Mouse (Mus musculus) limb, embryonic 12.5 days (tissue): Measurements from ENCODE around the gene Ptpra. TPM values are rescaled to one million over a fixed set of nuclear protein-coding genes. Genes with fewer than 3 reads are reported as not detected.

Experiments
- ATAC-seq: fragments of 200-750 bp; cut with Nextera tagmentation; 2 replicates; pipeline ENCODE4 v1.8.0; 2017; ENCODE audit warnings: low read depth, moderate TSS enrichment; ENCODE audit not compliant: insufficient number of reproducible peaks, insufficient read depth, low FRiP score, low TSS enrichment
- H3K27ac ChIP-seq: fragments of 300-500 bp; sonication (generic); 2 replicates; pipeline ENCODE4 v1.5.1; 2016; ENCODE audit warnings: mild to moderate bottlenecking, moderate library complexity
- H3K27me3 ChIP-seq: fragments of 300-500 bp; sonication (generic); 2 replicates; pipeline ENCODE4 v1.6.1; 2016; ENCODE audit warnings: mild to moderate bottlenecking, moderate library complexity
- H3K36me3 ChIP-seq: fragments of 300-500 bp; sonication (generic); 2 replicates; pipeline ENCODE4 v1.6.1; 2016; ENCODE audit warnings: mild to moderate bottlenecking, moderate library complexity
- H3K4me1 ChIP-seq: fragments of 300-500 bp; sonication (generic); replicated peaks from 2 replicates; pipeline ENCODE4 v1.6.1; 2016
- H3K4me2 ChIP-seq: fragments of 300-500 bp; sonication (generic); 2 replicates; pipeline ENCODE4 v1.6.1; 2016; ENCODE audit warnings: mild to moderate bottlenecking, moderate library complexity
- H3K4me3 ChIP-seq: fragments of 300-500 bp; sonication (generic); replicated peaks from 2 replicates; pipeline ENCODE4 v1.5.1; 2016; ENCODE audit warnings: mild to moderate bottlenecking
- H3K9ac ChIP-seq: fragments of 300-500 bp; sonication (generic); replicated peaks from 2 replicates; pipeline ENCODE4 v1.6.1; 2016; ENCODE audit warnings: mild to moderate bottlenecking, moderate library complexity
- H3K9me3 ChIP-seq: fragments of 300-500 bp; sonication (generic); 2 replicates; pipeline ENCODE4 v1.6.1; 2016; ENCODE audit warnings: mild to moderate bottlenecking, moderate library complexity
- WGBS: fragments of 180-500 bp; shearing (Covaris S2); methylation state at CpG from one replicate; pipeline ENCODE4 v1.1.7; 2016; 5-methylcytosine and 5-hydroxymethylcytosine counted together
- polyA plus RNA-seq: library from polyadenylated mRNA; unstranded; fragments of >200 nt; fragmentation: Nextera tagmentation; extraction: Ambion mirVana; gene quantifications from 2 replicates; pipeline ENCODE4 v1.2.1, GENCODE M21; 2016

Gene Ptpra
- polyA plus RNA-seq, 1 experiment from 2014 or later: 108 TPM

- no peak overlapping the region for H3K27ac ChIP-seq
- no peaks in the 10 kb centered on the region for H3K9me3 ChIP-seq
- H3K36me3 ChIP-seq: no peaks in the 10 kb centered on the region
- H3K9ac ChIP-seq: no peak overlapping the region
- no peaks in the 10 kb centered on the region for H3K27me3 ChIP-seq
- no peak overlapping the region for H3K4me3 ChIP-seq
- no peaks in the 10 kb centered on the region; the same call in 1 of the 2 replicates for H3K4me1 ChIP-seq
- no peak overlapping the region for H3K4me2 ChIP-seq
- no peak for ATAC-seq
- 73% methylated on average over 15 of the region's 15 CpGs for WGBS
Observed at GRCm38 (mm10) chr2:130461287-130462071, 11.4 kb downstream of the Ptpra start.

DNA sequence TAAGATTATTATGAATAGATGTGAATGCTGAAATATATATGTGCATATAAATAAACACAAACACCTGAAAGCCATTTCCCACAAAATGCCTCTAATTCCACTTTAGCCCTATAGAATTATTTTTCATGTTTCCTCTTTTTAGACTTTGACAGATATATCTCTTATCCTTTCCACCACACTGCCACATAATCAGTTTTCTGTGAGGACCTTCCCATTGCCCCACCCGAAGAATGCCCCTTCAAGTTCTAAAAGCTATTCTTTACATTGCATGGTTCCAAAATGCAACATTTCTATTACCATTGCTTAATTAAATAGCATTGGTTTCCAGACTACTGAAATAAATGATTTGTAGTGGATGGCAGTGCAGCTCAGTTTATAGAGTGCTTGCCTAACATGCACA is 16.4 kb downstream of the Ptpra start:
- no peak for ATAC-seq
- Histone ChIP-seq H3K9ac (no peak overlapping the region), H3K4me1 (no peaks in the 10 kb centered on the region; the same call in 1 of the 2 replicates), H3K9me3 (no peaks in the 10 kb centered on the region), H3K4me3 (no peak overlapping the region), H3K27me3 (no peaks in the 10 kb centered on the region), H3K27ac (no peak overlapping the region), H3K4me2 (no peak overlapping the region), H3K36me3 (no peaks in the 10 kb centered on the region)
- WGBS: 91% methylated on average over 1 of the region's 1 CpGs

DNA sequence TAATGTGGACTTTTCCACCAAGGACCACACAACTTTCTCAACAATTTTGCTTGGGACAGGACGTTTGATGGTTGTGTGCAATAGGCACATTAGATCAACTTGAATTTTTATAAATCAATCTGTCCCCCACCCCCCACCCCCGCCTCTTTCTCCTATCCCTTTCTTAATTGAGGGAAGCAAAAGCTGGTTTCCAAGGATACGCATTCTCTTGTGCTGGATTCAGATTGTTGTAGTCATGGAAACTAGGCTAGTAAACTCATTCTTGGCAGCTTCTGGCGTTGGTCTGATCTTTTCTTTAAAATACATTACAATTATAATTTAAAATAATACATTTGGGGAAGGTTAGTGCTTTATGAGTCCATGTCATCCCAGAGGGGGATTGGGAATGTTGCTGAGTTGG is 19.3 kb downstream of the Ptpra start:
- no peak for ATAC-seq
- H3K4me2 ChIP-seq: no peak overlapping the region
- H3K9ac ChIP-seq: no peak overlapping the region
- H3K36me3 ChIP-seq: no peaks in the 10 kb centered on the region
- H3K27ac ChIP-seq: no peak overlapping the region
- H3K4me3 ChIP-seq: no peak overlapping the region
- no peaks in the 10 kb centered on the region for H3K4me1 ChIP-seq
- H3K27me3 ChIP-seq: no peaks in the 10 kb centered on the region
- no peaks in the 10 kb centered on the region for H3K9me3 ChIP-seq
- 74% methylated on average over 4 of the region's 4 CpGs for WGBS

DNA sequence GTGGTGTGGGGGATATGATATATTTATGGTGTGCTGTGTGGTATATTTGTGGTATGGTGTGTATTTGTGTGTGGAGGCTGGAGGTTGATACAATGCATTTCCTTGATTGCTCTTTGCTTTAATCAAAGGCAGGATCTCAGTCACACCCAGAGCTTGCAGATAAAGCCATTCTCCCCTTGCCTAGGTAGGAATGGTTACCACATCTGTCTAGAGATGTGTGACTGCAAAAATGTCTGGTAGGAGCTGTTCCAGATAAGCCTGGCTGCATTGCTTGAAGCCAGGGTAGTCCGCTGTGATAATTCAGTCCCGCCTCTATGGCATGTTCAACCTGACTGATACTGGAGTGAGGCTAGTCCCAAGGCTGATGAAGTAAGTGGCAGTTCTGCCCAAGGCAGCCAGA is 19.9 kb downstream of the Ptpra start:
- H3K27me3 ChIP-seq: no peaks in the 10 kb centered on the region
- no peak overlapping the region for H3K27ac ChIP-seq
- no peaks in the 10 kb centered on the region for H3K36me3 ChIP-seq
- H3K4me2 ChIP-seq: no peak overlapping the region
- H3K9me3 ChIP-seq: no peaks in the 10 kb centered on the region
- no peak overlapping the region for H3K9ac ChIP-seq
- 85% methylated on average over 2 of the region's 2 CpGs for WGBS
- ATAC-seq: no peak
- H3K4me1 ChIP-seq: no peaks in the 10 kb centered on the region
- H3K4me3 ChIP-seq: no peak overlapping the region

DNA sequence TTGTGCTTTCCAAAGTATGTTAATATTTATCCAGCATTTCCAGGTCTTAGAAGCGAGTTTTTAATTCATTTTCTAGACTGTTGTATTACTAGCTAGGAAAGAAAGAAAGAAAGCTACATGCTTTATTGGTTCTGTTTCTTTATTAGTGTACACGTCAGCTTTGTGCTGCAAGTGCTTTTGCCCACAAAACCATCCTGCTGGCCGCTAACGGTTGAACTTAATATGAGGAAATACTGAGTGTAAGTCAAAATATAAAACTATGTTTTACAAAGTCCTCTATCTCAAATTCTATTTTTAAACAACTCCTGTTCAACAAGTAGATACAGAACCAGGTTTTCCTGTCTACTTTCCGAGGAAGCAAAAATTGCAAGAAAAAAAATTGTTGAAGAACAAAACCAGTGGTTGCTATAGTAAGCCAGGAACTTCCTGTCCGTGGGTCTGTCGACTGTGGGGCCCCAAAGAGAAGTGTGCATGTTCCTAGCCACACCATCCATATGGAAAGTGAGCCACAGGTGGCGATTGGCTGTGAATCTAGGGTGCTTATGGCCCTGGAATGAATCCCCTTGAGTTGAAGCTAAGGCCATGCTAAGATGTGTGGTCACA is 22.9 kb downstream of the Ptpra start:
- WGBS: 74% methylated on average over 8 of the region's 8 CpGs

GRCm38 (mm10) chr2:130475764-130476163 is 25.7 kb downstream of the Ptpra start:
- no peaks in the 10 kb centered on the region for H3K27me3 ChIP-seq
- no peak overlapping the region for H3K4me3 ChIP-seq
- H3K27ac ChIP-seq: no peak overlapping the region
- H3K9ac ChIP-seq: no peak overlapping the region
- 0 out of 2 replicates have a peak, but pooled peaks cover 10% of the 10 kb centered on the region for H3K9me3 ChIP-seq
- H3K36me3 ChIP-seq: peaks cover 10% of the 10 kb centered on the region; the same call in 1 of the 2 replicates
- H3K4me1 ChIP-seq: no peaks in the 10 kb centered on the region
- 93% methylated on average over 11 of the region's 11 CpGs for WGBS
- no peak for ATAC-seq
- no peak overlapping the region for H3K4me2 ChIP-seq

More for the DNA sequence above, 22.9 kb downstream of the Ptpra start:
- ATAC-seq: no peak
- Histone ChIP-seq H3K4me2 (no peak overlapping the region), H3K36me3 (peaks cover 2% of the 10 kb centered on the region; the same call in 1 of the 2 replicates), H3K9ac (no peak overlapping the region), H3K27ac (no peak overlapping the region), H3K4me3 (no peak overlapping the region), H3K9me3 (no peaks in the 10 kb centered on the region), H3K4me1 (no peaks in the 10 kb centered on the region), H3K27me3 (no peaks in the 10 kb centered on the region)

DNA sequence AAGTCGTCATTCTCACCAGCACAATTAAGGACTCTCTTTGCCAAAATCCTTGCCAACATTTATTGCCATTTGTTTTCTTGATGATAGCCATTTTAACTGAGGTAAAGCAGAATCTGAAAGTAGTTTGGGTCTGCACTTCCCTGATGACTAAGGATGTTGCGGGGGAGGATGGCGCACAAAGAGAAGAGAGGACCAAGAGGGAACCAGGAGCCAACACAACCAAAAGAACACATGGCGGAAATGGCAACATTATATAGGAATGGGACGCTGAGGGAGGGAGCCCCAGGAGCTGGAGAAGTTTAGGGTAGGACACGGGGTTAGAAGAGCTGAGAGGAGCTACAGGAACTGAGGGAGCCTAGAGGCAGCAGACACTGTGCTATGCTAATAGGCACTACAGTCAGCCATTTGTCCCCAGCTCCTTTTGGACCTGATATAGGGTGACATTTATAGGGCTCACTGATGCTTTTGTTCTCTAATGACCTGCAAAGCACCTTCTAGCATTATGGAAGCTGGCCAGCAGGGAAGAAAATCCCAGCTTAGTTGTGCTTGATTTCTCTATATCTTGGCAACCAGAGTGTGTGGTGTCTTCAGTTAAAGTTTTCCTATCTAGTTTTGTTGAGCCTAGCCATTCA is 26.7 kb downstream of the Ptpra start:
- H3K36me3 ChIP-seq: peaks cover 10% of the 10 kb centered on the region; the same call in 1 of the 2 replicates
- H3K4me3 ChIP-seq: no peak overlapping the region
- no peaks in the 10 kb centered on the region for H3K4me1 ChIP-seq
- H3K27me3 ChIP-seq: no peaks in the 10 kb centered on the region
- no peak for ATAC-seq
- 0 out of 2 replicates have a peak, but pooled peaks cover 10% of the 10 kb centered on the region for H3K9me3 ChIP-seq
- WGBS: 63% methylated on average over 6 of the region's 6 CpGs
- no peak overlapping the region for H3K9ac ChIP-seq
- no peak overlapping the region for H3K27ac ChIP-seq
- H3K4me2 ChIP-seq: no peak overlapping the region

- H3K9ac ChIP-seq: no peak overlapping the region
- H3K4me2 ChIP-seq: no peak overlapping the region
- H3K4me3 ChIP-seq: no peak overlapping the region
- peaks cover 10% of the 10 kb centered on the region; the same call in 1 of the 2 replicates for H3K36me3 ChIP-seq
- peaks cover 10% of the 10 kb centered on the region; the same call in 1 of the 2 replicates for H3K9me3 ChIP-seq
- no peaks in the 10 kb centered on the region for H3K27me3 ChIP-seq
- WGBS: 95% methylated on average over 4 of the region's 4 CpGs
- ATAC-seq: no peak
- H3K27ac ChIP-seq: no peak overlapping the region
- H3K4me1 ChIP-seq: no peaks in the 10 kb centered on the region
Observed at GRCm38 (mm10) chr2:130482177-130482576, 32.1 kb downstream of the Ptpra start.

DNA sequence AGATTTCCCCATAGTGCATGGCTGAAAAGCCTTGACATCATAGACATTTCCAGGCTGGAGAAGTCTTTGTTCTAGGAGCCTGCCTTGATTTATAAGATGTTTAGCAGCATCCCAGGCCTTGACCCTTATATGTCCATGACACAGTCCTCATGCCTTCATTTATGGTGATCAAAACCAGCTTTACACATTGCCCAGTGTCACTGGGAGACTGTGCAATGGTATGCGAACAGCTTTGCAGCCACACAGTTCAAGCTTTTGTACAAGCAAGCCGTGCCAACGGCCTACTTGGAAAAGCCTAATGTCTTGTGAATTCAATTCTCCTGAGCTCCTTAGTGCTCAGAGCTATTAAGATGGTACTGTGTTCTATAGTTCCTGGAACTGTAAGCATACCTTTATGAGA is 32.6 kb downstream of the Ptpra start:
- 87% methylated on average over 3 of the region's 3 CpGs for WGBS
- no peak for ATAC-seq
- Histone ChIP-seq H3K4me3 (no peak overlapping the region), H3K4me2 (no peak overlapping the region), H3K4me1 (no peaks in the 10 kb centered on the region), H3K27ac (no peak overlapping the region), H3K36me3 (peaks cover 10% of the 10 kb centered on the region; the same call in 1 of the 2 replicates), H3K9ac (no peak overlapping the region), H3K27me3 (no peaks in the 10 kb centered on the region), H3K9me3 (peaks cover 10% of the 10 kb centered on the region; the same call in 1 of the 2 replicates)

DNA sequence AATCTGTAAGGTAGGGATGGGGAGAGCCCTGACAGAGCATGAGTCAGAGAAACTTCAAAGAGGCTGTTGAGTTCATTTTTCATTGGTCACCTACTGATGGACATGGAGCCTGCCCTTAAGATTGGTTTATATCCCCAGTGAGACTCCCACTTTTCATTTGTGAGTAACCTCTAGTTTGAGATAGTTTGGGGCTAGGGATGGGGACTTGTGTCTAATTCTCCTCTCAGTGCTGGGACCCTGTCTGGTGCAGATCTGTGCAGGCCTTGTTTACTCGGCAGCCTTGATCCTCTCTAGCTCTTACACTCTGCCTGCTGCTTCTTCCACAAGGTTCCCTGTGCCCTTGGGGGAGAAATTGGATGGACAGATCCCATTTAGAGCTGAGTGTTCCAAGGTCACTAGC is 34.1 kb downstream of the Ptpra start:
- peaks cover 8% of the 10 kb centered on the region; the same call in 1 of the 2 replicates for H3K9me3 ChIP-seq
- H3K4me3 ChIP-seq: no peak overlapping the region
- H3K4me2 ChIP-seq: no peak overlapping the region
- H3K27ac ChIP-seq: no peak overlapping the region
- ATAC-seq: no peak
- no peak overlapping the region for H3K9ac ChIP-seq
- H3K27me3 ChIP-seq: no peaks in the 10 kb centered on the region
- no peaks in the 10 kb centered on the region for H3K4me1 ChIP-seq
- no peaks in the 10 kb centered on the region for H3K36me3 ChIP-seq
- WGBS: 83% methylated on average over 1 of the region's 1 CpGs

GRCm38 (mm10) chr2:130488002-130488401 is 37.9 kb downstream of the Ptpra start:
- WGBS: 80% methylated on average over 2 of the region's 2 CpGs
- no peak for ATAC-seq
- Histone ChIP-seq H3K4me1 (peaks cover 9% of the 10 kb centered on the region), H3K27me3 (no peaks in the 10 kb centered on the region), H3K27ac (no peak overlapping the region), H3K9ac (no peak overlapping the region), H3K4me3 (no peak overlapping the region), H3K36me3 (no peaks in the 10 kb centered on the region; the same call in 1 of the 2 replicates), H3K9me3 (peaks cover 10% of the 10 kb centered on the region), H3K4me2 (no peak overlapping the region)
